Mouse (Mus musculus) spleen, postnatal 0 days (tissue): ENCODE data around the gene Echs1. TPM values are rescaled to one million over a fixed set of nuclear protein-coding genes. Genes with fewer than 3 reads are reported as not detected.

ENCODE experiments used
- polyA plus RNA-seq: library from polyadenylated mRNA; unstranded; fragments of >200 nt; fragmentation: Nextera tagmentation; extraction: Ambion mirVana; gene quantifications from 2 replicates; pipeline ENCODE4 v1.2.1, GENCODE M21; 2015

Echs1 gene
- 45.9 and 53.3 TPM in 2 replicates for polyA plus RNA-seq

DNA sequence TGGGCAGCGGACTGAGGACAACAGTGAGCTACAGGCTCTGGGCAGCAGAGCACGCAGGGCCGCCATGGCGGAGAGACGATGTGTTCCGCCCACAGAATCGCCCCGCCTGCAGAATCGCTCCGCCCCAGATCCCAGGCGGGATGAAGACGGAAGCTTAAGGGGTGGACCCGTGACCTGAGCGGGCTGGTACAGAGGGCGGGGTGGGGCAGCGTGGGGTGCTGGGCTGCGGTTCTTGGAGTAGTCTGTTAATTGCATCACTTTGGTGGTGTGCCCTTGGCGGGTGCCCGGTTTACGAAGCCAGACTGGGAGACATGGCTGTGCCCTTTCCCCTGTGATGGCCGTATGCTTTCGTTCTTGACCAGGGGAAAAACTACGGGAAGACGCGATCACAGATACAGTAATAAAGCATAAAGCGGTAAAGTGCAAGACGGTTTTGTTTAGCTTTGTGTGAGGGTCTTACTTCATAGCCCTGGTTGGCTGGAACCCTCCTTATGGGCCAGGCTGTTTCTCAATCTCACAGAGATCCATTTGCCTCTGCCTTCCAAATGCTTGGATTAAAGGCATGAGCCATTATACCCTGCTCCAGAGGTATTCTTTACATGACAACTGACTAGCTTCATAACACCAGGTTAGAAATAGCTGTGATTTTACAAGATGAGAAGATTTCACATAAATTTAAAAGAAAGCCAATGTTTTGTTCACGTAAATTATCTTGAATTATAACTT is at the start of gene Echs1:
Gene Echs1 (minus strand): TSS at position 148 of the 726 bp plus-strand sequence.

DNA sequence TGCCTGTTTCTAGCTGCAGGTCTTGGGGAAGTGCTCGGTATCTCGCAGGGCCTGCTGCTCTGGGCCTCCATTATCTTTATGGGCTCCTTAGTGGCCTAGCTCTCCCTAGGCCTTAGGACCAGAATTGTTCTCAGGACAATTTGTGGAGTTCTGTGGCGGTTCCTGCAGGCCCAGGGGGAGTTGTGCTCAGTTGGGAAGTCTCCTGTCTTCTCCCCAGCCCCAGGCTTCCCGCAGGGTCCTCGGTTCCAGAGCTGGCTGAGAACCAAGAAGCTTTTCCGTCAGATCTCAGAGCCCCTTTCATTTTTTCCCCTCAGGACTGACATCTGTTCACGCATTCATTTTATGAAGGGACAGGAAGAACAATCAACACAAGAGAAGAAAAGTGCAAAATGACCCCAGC is 48.4 kb upstream of the Echs1 start, which contains the start of gene Olfr522:
Gene Olfr522 (minus strand): TSS at position 101 of the 400 bp plus-strand sequence.

DNA sequence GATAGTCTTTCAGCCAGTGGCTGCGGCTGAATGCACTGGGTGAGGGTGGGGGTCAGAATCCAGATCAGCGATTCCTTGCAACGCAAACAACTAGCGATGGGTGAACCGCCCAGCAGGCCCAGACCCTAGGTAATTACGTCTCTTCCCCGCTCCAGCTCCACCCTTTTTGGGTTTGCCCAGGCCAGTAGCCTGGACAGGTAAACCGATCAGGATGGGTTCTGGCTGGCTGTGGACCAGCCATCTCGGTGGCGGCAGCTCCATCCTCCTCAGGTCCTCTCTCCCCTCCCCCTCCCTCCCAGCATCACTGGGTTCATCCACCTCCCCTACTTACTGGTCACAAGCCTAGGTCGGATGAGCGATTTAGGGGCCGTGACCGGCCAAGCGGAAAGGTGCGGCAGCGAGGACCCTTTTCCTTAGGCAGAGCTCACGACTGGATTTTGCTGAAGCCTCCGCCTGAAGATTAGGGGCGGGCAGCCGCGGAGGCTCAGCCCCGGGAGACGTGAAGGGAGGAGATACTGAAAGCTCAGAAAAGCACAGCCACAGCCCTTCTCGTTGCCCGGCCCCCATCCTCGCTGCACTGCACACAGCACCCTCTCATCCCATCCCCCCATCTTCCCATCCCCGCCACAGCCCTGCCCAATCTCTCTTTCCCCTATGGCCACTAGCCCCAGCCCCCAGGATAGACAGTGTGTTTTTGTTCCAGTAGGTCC is 38.1 kb upstream of the Echs1 start, which contains the start of gene Sprn:
Gene Sprn (minus strand): TSS at position 660 of the 710 bp plus-strand sequence.

DNA sequence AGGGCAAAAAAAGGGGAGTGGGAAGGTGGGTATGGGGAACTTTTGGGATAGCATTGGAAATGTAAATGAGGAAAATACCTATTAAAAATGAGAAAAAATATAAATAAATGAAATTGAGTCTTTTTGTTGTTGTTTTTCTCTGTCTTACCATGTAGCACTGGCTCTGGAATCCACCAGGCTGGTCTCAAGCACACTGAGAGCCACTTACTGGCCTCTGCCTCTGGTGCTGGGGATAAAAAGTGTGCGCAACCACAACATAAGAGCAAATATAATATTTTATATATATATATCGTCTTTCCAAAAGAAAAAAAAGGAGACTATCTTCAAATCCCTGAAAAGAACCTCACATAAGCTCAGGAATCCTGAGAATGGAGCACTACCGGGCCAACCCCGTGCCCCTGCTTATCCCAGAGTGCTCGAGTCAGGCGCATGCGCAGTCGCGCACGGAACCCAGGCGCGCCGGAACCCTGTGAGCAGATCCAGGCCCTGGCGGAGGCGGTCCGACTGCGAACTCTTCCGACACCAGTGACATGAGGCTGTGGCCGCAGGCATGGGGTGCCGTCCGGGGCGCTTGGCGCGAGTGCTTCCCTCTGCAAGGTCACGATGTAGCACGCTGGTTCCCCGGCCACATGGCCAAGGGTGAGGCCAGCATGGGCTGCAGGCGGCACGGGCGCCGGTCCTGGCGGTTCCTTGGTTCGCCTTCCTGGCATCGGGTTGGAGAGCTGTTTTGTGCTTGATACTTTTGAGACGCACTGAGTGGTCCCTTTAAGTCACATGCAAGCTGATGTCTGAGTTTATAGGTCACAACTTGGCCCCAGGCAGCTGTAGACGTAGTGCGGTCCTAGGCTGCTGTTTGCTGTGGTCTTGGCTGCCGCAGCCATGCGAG is 21.1 kb upstream of the Echs1 start, which contains the start of gene Mtg1:
Gene Mtg1 (plus strand): TSS at position 430 of the 886 bp plus-strand sequence.

DNA sequence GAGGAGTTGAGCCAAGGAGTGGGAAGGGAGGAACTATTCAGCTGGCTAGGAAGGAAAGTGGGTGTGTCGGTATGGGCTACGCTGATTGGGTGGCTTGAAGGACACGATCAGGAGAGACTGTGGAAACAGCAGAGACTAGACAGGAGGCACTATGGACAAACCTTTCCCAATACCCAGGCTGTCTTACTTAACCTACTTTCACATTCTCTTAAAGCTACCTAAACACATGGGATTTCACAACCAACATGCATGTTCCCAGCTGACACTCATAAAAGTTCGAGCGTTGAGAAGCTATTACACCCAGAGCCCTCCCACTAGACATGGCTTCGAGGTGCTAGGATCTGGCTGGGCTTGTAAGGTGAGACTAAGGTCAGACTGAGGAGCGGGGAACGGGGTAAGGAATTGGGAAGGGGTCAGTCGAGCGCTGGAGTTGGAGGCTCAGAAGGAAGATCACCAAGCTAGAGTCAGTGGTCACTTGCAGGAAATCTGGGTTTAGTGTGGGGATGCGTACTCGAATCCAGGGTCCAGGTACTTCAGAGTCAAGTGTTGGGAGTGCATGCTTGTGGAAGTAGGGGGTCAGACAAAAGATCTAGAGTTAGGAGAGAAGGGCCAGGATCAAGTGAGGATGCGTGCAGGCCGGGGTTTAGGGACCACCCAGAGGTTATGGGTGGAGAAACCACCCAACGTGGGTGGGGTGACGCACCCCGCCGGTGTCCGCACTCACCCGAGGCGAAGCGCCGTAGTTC is 520 bp downstream of the Echs1 start, which contains the start of gene Paox:
Gene Paox (plus strand): TSS at position 217 of the 746 bp plus-strand sequence.

DNA sequence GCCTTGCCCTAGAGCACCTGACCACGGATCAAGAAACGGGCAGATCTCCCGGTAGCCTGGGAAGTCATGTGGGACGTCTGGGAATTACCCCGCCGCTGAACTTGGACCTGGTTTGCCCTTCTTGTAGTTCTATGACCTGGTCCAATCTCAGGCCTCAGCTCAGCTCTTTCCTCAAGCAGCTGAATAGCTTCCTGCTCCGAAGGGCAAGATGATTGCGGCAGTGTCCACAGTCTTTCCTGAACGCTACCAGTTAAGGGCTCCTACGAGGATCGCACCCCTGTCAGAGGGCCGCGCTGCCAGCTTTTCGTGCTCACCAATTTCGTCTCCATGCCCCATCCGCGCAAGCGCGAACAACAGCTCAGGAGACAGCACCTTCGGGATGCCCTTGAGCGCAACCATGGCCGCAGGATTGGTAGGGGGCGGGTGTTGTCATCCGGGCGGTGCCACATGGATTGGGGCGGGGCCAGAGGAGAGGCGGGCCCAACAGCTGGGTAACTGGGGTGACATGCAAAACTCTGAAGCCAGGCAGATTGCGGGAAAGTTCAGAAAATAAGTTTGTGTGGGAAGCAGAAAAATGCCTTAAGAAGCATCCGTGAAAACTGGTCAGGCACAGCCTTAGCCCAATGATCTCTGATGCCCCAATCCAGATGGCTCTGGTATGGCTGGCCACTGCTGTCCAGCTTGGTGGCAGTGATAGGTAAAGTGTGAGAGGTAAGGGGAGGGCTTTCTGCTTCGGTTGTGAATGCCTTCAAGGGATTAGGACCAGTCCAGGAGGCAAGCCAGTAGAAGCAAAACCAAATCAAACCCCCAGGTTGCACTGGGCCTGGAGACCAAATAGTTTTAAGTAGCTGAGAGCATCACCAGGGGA is 14.0 kb downstream of the Echs1 start, which contains the start of gene Fuom:
Gene Fuom (minus strand): TSS at position 449 of the 868 bp plus-strand sequence.

DNA sequence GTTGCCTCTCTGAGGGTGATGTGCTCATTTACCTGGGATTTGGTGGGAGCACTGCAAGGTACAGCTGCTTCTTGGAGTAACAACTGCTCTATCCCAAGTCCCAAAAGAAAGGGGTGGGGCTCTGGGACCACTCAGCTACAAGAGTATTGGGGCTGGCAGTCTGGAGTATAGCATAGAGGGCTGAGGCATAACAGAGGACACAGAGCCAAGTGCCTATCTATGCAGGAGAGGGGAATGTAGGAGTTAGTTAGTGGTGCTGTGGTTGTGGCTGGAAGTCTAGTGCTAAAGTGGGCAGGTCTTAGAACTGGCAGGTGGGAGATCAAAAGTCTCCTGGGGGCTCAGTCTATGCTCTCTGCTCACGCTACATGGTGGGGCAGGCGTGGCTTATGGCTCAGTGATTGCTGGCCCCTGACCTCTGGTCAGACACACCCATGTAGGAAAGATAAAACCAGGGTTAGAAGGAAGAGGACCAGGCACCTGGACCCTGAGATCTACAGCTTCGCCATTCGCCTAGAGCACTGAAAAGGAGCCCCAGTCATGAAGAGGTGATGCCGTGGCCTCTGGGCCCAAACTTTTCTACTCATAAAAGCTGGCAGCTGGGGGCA is 23.2 kb downstream of the Echs1 start, which contains the start of gene Prap1:
Gene Prap1 (plus strand): TSS at position 472 of the 605 bp plus-strand sequence.

DNA sequence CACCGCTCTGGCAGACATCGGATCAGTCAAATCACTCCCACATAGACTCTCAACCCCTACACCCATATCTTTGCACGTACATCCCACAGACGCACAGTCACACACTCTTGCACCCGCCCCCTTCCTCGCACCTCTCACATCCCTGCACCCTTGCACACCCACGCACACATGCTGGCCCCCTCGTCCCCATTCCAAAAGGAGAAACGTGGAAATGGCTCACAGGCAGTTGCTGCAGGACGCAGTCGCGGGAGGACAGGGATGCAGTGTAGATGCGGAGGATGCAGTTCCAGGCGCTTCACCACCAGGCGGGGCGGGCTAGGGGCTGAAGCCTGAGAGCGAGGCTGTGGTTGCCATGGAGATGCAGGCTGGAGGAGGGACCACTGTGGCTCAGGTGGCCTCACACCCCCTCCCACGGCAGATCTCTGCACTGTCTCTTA is 34.0 kb downstream of the Echs1 start, which contains the start of gene Caly:
Gene Caly (minus strand): TSS at position 307 of the 437 bp plus-strand sequence.

Other genes starting within 250 kb of the Echs1 start
- not detected in 2 replicates for gene Kndc1, start 221.8 kb downstream of the Echs1 start, polyA plus RNA-seq
- not detected in 2 replicates for gene Utf1, start 172.7 kb downstream of the Echs1 start, polyA plus RNA-seq
- 0.57 and 0.61 TPM in 2 replicates for gene 6430531B16Rik, start 137.7 kb downstream of the Echs1 start, polyA plus RNA-seq
- gene Adam8, start 123.9 kb downstream of the Echs1 start, polyA plus RNA-seq, result 8.6 and 11.5 TPM in 2 replicates
- gene Zfp511, start 80.1 kb downstream of the Echs1 start, polyA plus RNA-seq, result 21.9 and 22.6 TPM in 2 replicates
- 28.0 TPM in 2 replicates for gene Tubgcp2, start 79.8 kb downstream of the Echs1 start, polyA plus RNA-seq
- not detected in 2 replicates for gene Msx3, start 67.4 kb downstream of the Echs1 start, polyA plus RNA-seq
- gene Caly, start 33.9 kb downstream of the Echs1 start, polyA plus RNA-seq, result 0.23 and 0.30 TPM in 2 replicates
- gene Prap1, start 23.1 kb downstream of the Echs1 start, polyA plus RNA-seq, result not detected in 2 replicates
- 9.7 and 10.0 TPM in 2 replicates for gene Fuom, start 14.0 kb downstream of the Echs1 start, polyA plus RNA-seq
- 14.4 and 15.9 TPM in 2 replicates for gene Paox, start 677 bp downstream of the Echs1 start, polyA plus RNA-seq
- gene Mtg1, start 21.1 kb upstream of the Echs1 start, polyA plus RNA-seq, result 16.9 and 18.4 TPM in 2 replicates
- 0.04 TPM in 1 of 2 replicates, not detected in the other for gene Sprn, start 38.4 kb upstream of the Echs1 start, polyA plus RNA-seq
- not detected in 2 replicates for gene Olfr522, start 48.3 kb upstream of the Echs1 start, polyA plus RNA-seq
- gene Olfr523, start 56.7 kb upstream of the Echs1 start, polyA plus RNA-seq, result not detected in 2 replicates
- gene Olfr524, start 89.5 kb upstream of the Echs1 start, polyA plus RNA-seq, result not detected in 2 replicates
- gene Cd163l1, start 101.8 kb upstream of the Echs1 start, polyA plus RNA-seq, result 0.65 and 1.1 TPM in 2 replicates
- gene 5830411N06Rik, start 130.8 kb upstream of the Echs1 start, polyA plus RNA-seq, result 0.04 and 0.07 TPM in 2 replicates
- gene Olfr525, start 204.4 kb upstream of the Echs1 start, polyA plus RNA-seq, result not detected in 2 replicates
- not detected in 2 replicates for gene Olfr527, start 217.5 kb upstream of the Echs1 start, polyA plus RNA-seq
- gene Olfr60, start 245.2 kb upstream of the Echs1 start, polyA plus RNA-seq, result not detected in 2 replicates